Mouse (Mus musculus): ENCODE measurements around the gene Apobr. TPM values are rescaled to one million over a fixed set of nuclear protein-coding genes. Genes with fewer than 3 reads are reported as not detected.

Apobr gene
- total RNA-seq, 2 experiments from 2014 or later, result 0.55 to 0.88 TPM

DNA sequence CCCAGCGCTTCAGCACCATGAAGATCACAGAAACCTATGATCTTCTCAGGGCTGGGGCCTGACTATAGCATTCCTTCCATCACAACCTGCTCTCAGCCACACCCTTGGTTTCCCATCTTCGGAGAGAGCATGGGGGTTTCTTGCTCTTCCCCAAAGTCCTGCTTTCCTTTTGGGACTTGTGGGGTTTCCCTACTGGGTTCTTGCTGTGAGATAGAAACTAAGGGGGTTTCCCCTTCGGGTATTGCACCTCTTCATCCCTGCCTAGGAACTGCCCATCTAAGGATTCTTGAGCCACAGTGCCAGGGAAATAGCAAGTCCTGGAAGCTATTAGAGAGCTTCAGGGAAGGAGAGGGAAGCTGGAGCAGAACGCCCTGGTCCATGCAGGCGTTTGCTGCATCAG, 11.1 kb downstream of the Apobr start:
- DNase-seq, result no peak
- intact Hi-C loops (cut with DNase I; ENCODE audit: low total_unique reads), result no loop called here

DNA sequence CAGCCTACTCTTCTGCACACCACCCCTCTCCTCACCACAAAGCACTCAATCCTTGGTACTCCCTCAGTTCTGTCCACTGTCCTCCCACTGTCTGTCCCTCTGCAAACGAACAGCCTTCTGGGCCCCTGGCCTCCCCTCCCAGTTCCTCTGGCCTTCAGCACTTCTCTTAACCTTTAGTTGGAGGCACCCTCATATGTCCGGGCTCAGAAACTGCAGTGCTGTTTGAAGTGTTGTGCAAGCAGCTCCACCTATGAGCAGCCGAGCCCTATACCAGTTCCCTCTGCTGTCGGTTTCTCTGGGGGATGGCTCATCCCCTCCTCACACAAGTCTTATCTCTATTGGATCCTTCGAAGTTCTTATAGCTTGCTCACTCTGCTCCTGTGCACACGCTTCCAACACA, 11.7 kb downstream of the Apobr start:
- intact Hi-C loops (cut with DNase I; ENCODE audit: low total_unique reads), result no loop called here

DNA sequence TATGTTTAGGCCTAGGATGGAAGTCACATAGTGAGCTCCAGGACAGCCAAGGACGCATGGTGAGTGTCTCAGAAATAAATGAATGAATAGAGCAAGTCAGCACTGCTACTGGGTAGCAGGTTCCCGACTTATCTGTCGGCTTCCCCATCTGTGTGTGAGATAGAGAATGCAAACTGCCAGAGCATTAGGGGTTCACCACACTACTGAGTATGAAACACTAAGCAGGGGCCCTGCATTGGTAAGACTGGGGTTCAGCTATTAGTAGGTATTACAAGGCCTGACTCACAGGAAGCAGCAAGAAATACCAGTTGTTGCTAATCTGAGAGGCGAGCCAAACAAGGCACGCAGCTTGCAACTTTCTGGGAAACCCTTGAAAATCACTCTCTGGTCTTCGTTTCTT, 14.2 kb downstream of the Apobr start:
- no peak for DNase-seq

More for the DNA sequence above, 11.7 kb downstream of the Apobr start:
- DNase-seq, result no peak

DNA sequence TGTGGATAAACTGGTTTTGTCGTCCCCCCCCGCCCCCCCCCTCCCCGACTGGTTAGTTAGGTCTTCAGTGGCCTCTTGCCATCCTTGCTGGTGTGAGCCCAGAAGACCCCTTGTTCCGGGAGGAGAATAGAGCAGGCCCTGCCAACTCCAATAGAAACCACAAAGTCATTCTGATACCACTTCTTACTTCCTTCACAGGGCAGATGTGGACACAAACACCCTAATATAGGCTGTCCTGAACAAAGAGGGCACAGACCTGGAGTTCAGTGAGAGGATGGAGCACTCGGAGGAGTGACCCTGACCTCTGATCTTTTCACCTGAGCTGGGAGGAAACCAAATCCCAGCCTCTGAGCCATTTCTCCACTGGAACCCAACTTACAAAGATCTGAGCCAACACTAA, 17.2 kb downstream of the Apobr start:
- intact Hi-C loops (cut with DNase I; ENCODE audit: low total_unique reads), result no loop called here
- no peak for DNase-seq

More for the DNA sequence above, 14.2 kb downstream of the Apobr start:
- intact Hi-C loops (cut with DNase I; ENCODE audit: low total_unique reads), result no loop called here

DNA sequence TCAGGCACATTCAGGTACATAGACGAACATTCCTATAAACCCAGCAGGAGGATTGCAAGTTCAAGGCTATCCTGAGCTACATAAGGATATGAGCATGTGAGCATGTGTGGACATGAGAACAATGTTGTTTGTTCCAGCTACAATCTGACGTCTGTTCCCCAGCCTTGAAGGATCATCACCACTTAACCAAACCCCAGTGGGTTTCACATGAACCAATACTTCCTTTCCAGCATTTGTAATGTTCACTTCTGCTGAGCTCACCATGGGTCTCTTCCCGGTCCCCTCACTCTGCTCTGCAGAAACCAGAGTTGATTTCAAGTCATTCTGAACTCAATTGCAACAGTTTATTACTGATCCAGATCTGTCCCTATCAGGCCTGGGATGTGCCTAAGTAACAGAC, 17.9 kb downstream of the Apobr start:
- intact Hi-C loops (cut with DNase I; ENCODE audit: low total_unique reads), result no loop called here
- no peak for DNase-seq

DNA sequence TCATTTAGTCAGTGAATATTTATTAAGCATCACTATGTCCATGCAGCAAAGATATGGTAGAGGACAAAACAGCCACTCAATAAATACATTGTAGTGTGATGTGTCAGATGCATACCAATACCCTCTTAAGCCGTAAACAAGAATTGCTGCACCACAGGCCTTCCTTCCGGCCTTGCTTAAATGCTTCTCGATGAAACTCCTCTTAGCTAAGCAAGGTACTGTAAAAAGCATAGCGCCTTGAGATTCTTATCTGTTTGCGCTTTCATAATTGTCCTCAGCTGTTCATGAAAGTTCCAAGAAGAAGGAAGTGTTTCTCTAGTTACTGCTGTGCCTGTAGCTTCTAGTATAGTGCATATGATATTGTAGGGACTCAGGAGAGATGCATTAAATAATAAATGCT, 21.9 kb downstream of the Apobr start:
- DNase-seq, result no peak
- intact Hi-C loops (cut with DNase I; ENCODE audit: low total_unique reads), result no loop called here

DNA sequence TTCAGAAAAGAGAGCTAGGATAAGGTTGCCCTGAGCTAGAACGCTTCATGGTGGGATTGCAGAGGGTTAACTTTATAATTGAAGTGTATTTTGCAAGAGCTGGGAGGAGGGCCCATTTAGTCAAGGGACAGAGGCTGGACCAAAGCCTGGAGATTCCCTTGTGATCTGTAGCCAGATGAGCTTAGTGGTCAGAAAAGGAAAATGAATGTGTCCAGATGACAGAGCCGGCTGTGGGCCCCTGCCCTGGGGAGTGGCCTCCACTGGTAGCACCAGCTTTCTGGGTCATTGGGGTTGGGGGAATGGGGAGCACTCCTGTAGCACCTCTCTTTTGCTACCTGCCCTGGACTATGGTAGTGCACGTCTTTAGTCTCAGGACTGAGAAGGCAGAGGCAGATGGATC, 22.3 kb downstream of the Apobr start:
- DNase-seq, result peak; percentile 79
- intact Hi-C loops (cut with DNase I; ENCODE audit: low total_unique reads), result no loop called here

DNA sequence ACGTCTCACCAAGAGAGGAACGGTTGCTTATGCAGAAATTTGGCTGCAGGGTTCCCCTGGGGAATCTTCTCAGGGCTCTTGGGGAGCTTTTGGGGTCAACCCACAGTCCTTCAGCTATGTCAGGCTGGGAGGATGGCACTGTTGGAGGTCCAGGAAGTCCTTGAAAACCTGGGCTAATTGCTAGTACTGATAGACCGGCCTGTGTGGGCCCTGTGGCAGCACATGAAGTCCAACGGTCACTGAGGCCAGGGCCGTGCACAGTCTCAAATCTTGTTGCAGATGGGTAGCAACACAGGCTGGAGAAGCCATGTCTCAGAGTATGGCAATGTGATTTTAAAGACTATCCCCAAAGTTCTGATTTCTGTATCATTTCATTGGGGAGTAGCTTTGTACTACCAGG, 23.1 kb downstream of the Apobr start:
- no peak for DNase-seq
- intact Hi-C loops (cut with DNase I; ENCODE audit: low total_unique reads), result no loop called here

DNA sequence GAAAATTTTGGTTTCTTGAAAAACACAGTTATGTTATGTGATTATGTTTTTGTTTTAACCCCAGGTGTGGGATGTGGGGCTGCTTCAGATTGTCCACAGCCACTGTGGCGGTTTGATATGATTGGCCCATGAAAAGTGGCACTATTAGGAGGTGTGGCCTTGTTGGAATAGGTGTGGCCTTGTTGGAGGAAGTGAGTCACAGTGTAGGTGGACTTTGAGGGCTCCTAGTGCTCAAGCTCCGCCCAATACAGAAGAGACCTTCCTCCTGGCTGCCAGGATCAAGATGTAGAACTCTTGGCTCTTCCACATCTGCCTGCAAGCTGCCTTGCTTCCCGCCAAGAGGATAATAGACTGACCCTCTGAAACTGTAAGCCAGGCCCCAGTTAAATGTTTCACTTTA, 28.0 kb downstream of the Apobr start:
- intact Hi-C loops (cut with DNase I; ENCODE audit: low total_unique reads), result no loop called here

DNA sequence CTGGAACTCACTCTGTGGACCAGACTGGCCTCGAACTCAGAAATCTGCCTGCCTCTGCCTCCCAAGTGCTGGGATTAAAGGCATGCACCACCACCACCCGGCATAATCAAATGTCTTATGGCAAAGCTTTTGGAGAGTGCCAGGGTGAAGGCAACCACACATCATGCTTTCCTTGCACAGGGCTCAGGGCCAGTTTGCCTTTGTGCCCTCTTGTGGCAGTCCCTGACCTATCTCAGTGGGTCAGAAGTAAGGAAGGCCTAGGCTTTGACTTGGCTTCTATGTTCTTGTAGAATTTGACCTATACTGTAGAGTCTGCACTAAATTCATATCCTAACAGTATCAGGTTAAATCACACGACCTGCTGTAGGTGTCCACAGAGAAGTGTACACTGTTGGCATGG, 32.0 kb downstream of the Apobr start:
- intact Hi-C loops (cut with DNase I; ENCODE audit: low total_unique reads), result no loop called here
- no peak for DNase-seq

More for the DNA sequence above, 28.0 kb downstream of the Apobr start:
- no peak for DNase-seq

DNA sequence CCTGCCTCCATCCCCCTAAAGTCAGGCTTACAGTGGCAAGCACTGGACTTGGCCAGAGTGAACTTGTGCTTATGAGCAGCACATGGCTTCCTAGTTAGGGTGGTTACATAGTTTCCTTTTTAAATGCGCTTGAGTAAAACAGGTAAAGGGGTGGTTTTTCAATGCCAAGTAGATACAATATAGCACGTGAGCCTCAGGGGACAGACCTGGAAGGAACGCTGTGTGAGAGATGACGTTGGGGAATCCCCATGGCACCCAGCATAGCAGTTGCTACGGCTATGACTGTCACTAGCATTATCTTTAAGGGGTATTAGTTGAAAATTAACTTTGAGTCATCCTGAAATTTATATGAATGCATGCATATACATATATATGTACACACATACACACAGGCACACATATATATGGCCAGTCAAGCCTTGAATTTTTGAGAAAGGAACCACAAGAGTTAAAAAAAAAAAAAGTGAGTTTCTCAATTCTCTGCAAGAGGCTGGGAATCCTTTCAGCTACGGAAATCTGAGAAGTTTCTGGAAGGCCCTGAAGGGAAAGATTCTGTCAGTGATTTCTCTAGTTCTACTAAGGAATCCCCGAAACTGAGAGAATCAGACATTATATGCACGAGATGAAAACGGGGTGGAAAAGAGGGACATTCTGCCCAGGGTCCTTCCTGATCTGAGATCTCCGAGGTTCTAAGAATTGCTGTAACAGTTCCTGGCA, 35.0 kb downstream of the Apobr start:
- DNase-seq, result no peak

DNA sequence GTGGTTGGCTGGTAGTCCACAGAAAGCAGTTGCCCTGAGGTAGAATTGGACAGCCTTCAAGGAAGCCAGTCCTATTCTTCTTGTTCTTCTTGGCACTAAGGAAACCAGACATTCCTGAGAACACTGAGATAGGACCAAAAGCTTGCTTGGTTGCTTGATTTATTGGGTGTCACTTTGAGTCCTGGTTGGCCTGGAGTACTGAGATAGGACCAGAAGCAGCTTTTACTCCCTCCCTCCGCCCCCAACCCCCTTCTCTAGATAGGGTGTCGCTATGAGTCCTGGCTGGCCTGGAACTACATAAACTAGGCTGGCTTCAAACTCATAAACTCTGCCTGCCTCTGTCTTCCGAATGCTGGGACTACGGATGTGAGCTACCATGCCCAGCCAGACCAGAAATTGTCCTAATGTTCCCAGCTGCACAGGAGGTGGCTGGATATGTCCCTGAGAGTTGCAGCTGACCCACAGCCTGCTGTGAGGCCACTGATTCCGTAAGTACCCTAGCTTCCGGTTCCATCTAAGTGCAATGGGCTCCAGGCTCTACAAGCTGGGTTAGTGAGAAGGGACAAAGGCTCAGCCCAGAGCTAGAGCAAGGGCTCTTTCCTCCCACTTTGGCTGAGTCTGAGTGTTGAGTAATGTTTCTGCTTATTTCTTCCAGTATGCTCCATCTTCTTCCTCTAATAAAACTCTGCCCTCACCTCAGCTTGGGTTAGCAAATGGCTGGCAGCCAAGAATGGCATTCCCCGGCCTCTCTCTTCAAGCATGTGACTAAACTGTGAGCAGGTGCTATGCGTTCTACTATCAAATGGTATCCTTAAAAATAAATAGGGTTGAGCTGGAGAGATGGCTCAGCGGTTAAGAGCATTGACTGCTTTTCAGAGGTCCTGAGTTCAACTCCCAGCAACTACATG, 37.0 kb downstream of the Apobr start:
- DNase-seq, result no peak
- intact Hi-C loops (cut with DNase I; ENCODE audit: low total_unique reads), result no loop called here

More for the DNA sequence above, 35.0 kb downstream of the Apobr start:
- intact Hi-C loops (cut with DNase I; ENCODE audit: low total_unique reads), result no loop called here

DNA sequence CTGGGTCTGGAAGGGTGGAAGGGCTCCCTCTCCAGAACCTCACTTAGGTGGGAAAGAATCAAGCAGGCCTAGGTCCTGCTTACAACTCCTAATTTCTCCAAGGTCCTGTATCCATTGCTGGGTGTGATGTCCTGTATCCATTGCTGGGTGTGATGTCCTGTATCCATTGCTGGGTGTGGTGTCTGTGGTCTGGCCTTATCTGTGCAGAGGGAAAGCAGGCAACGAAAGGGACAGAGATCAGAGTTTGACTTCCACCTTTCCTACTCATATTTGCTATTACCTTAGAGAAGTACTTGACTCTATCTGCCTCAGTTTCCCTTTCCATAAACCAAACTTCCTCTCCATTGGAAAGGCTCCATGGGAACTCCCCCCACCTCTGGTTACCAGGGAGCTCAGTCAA, 38.6 kb downstream of the Apobr start:
- intact Hi-C loops (cut with DNase I; ENCODE audit: low total_unique reads), result no loop called here
- DNase-seq, result no peak

DNA sequence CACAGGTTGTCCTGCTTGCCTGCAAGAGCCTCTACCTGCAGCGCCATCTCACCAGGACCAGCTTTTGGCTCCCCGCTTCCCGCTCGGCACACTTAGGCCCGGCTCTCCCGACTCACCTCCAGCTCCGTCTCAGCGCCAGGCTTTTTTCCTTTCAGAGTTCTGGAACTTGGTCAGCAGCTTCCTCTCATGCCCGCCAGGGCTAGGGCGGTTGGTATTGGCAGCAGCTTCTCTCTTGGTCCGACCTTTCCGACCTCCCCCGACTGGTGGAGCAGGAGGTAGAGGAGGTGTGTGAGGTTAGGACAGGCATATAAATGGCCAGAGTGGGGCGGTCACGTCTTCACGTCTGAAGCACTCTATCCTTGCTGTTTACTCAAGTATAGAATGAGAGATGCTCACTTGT, 40.0 kb downstream of the Apobr start:
- DNase-seq, result no peak
- intact Hi-C loops (cut with DNase I; ENCODE audit: low total_unique reads), result no loop called here

DNA sequence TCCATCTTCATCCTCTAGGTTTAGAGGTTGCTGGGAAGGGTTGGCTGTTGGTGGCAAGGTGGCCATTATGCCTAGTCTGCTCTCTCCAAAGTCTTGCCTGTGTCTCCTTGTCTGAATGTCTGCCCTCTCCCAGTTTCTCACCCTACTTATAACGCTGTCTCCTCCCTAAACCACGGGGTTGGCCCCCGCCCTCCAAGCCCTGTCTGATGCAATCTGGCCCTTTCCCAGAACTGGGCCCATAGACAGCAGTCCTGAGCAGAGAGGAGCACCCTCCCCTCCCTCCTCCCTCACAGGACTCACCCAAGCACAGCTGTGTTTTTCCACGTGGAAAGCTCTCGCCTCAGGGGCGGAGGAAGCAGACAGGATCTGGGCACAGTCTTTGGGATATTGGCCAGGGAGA, 40.6 kb downstream of the Apobr start:
- intact Hi-C loops (cut with DNase I; ENCODE audit: low total_unique reads), result no loop called here
- DNase-seq, result peak; percentile 90

DNA sequence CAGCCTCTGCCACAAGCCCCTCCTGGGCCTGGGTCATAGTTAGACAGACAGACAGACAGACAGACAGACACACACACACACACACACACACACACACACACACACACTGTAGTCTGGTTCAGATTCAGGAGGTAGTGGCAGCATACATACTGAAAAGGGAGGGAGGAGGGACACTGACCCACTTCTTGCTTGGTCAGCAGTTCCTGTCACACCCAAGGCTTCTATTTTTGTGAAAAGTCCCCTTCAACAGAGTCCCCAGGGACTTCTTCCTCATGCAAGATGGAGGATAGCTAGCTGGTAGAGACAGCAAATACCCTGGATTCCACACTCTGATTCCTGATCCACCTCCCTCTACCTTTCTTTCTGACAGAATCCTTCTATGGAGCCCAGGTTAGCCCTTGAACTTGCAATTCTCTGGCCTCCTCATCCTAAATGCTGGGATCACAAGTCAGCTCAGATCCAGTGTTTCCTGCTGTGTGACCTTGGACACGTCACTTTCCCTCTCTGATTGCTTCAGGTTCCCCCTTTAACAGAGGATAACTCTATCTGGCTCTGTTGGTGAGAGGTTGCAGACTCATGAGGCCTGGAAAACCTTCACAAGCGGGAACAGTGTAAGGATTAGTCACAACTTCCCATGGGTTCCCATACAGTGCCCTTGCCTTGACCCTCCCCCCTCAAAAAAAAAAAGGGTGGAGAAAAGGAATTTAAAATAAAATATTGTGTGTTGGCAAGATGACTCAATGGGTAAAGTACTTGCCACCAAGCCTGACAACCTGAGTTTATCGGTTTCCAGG, 41.3 kb downstream of the Apobr start:
- intact Hi-C loops (cut with DNase I; ENCODE audit: low total_unique reads), result no loop called here
- no peak for DNase-seq

DNA sequence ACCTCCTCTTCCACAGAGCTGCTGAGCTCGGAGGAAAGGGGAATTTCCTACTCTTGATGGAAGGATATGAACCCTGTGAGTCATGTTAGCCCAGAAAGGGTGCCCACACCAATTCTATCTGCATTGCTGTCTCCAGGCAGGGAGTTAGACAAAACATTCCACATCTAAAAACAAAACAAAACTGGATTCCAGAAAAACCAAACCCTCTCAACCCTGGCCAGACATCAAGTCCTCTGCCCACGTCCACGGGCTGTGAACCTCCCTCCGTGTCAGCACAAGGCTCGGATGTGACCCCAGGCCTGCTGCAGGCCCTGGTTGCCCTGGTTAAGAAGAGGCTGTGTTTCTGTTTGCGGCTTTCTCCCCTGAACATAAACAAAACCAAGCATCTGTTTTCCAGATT, 43.4 kb downstream of the Apobr start:
- intact Hi-C loops (cut with DNase I; ENCODE audit: low total_unique reads), result no loop called here
- no peak for DNase-seq

DNA sequence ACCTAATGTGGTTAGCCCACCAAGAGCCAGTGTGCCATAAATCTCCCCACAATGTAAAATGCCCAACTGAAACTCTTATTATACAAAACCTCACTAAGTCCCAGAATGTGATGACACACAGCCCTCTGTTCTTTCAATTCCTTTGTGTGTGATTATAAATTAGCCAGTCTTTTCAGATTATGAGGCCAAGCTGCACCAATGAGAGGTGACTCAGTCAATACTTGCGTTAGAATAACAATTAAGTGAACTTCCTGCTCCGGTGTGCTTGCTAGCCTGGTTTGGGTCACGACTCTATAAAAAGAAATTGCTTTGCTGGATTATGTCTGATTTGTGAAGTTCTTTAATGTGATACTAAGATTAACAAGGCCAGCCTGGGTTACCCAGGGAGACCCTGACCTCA, 45.2 kb downstream of the Apobr start:
- intact Hi-C loops (cut with DNase I; ENCODE audit: low total_unique reads), result no loop called here
- DNase-seq, result no peak

DNA sequence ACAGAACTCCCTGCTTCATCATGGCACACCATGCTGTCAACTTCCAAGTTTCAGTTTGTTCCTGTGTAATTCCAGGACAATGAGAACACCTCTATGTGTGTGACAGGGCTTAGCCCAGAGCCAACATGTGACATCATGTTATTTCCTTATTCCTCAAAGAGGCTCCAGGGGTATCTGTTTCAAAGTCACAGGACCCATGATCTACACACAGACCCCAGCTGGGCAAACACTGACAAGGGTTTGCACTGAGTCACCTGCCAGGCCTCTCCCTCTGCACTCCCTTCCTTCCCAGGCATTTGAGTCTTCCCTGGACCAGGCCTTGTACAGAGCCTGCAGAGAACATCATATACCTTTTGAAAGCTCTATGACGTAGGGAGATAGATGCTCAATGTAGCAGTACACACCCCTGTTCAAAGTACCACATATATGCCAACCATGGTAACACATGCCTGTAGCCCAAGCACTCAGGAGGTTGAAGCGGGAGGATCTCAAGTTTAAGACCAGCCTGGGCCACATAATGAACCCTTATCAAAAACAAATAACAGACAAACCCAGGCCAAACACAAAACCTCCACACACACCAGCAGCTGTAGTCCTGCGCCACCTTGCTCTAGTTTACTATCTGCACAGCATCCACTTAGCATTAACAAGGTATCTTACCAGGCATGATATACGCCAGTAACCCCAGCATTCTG, 46.2 kb downstream of the Apobr start, which contains the start of gene Nupr1:
TSS of gene Nupr1 (minus strand) at position 38 of the 695 bp plus-strand sequence.
- intact Hi-C loops (cut with DNase I; ENCODE audit: low total_unique reads), result no loop called here
- no peak for DNase-seq
